8 mouse cellular contexts compared by ENCODE assay signal in genomic region chr2:30286192-30287026, GRCm38 (mm10). TPM values are rescaled to one million over a fixed set of nuclear protein-coding genes. Genes with fewer than 3 reads are reported as not detected.
DNase-seq lines count a peak whose midpoint lies in the region; ATAC-seq and TF ChIP-seq lines count a peak whose summit lies in the region.

Dolk (minus strand) TSS chr2:30286334.
Nup188 (plus strand) TSS chr2:30286397.

- intact Hi-C loops in heart, postnatal 25 days (cut with DNase I), result no loop called here

- H3K9ac ChIP-seq in forebrain, embryonic 15.5 days (replicated peaks), result peak within 1 kb of the TSS; percentile 95

- no peaks in the 10 kb centered on the region for H3K27me3 ChIP-seq in forebrain, embryonic 15.5 days

- TF ChIP-seq CTCF in lung, adult 2 months (IDR thresholded peaks at IDR 0.05; ENCODE audit: insufficient read depth, low read length), result no peak

- peak within 1 kb of the TSS; percentile 95 for H3K4me3 ChIP-seq in forebrain, embryonic 15.5 days
- peak within 1 kb of the TSS; percentile 75 for H3K4me3 ChIP-seq in lung, adult 2 months (replicated peaks; ENCODE audit: extremely low read depth, low read depth, low read length)

- ATAC-seq in forebrain, embryonic 15.5 days (replicated peaks), result peak; percentile 94
- ATAC-seq in neutrophil, adult 5-6 weeks (ENCODE audit: extremely low read depth, insufficient number of reproducible peaks, low FRiP score, poor library complexity, severe bottlenecking), result peak; percentile 83

- peak within 1 kb of the TSS; percentile 59 for H3K27ac ChIP-seq in forebrain, embryonic 15.5 days (replicated peaks)

- H3K4me2 ChIP-seq in forebrain, embryonic 15.5 days (replicated peaks), result peak within 1 kb of the TSS; percentile 74

- H3K4me1 ChIP-seq in forebrain, embryonic 15.5 days, result peaks cover 24% of the 10 kb centered on the region
- H3K4me1 ChIP-seq in lung, adult 2 months (ENCODE audit: control insufficient read depth, insufficient read depth, low read length), result peaks cover 11% of the 10 kb centered on the region

- peaks cover 11% of the 10 kb centered on the region for H3K36me3 ChIP-seq in forebrain, embryonic 15.5 days

- peak; percentile 95 for TF ChIP-seq POLR2A in lung, adult 2 months (IDR thresholded peaks at IDR 0.05; ENCODE audit: borderline replicate concordance, extremely low read depth, low read depth, low read length)

- no peaks in the 10 kb centered on the region for H3K9me3 ChIP-seq in forebrain, embryonic 15.5 days

- WGBS in forebrain, embryonic 15.5 days, result under 1% methylated on average over 68 of the region's 68 CpGs
- WGBS in lung, adult 2 months, result under 1% methylated on average over 68 of the region's 68 CpGs

- DNase-seq in ES-CJ7 (ENCODE audit: low read depth, low spot score), result peak; percentile 95
- DNase-seq in cerebellum, adult 11 months, result peak; percentile 95
- DNase-seq in heart, postnatal 25 days (ENCODE audit: low spot score), result peak; percentile 91
- DNase-seq in layer of hippocampus, adult 18-20 months (ENCODE audit: low spot score in 2 of 2), result peak; percentile 93 to 96
- DNase-seq in lung, adult 2 months, result peak; percentile 97
- DNase-seq in thymus, adult 18-20 months, result peak; percentile 89 to 92

RNA-seq across cellular contexts. Expression of gene Dolk, which starts in this region (rescaled TPM):
- polyA plus RNA-seq in forebrain, embryonic 15.5 days (2015; fragmentation: Nextera tagmentation; extraction: Ambion mirVana), result 31.4 and 34.1 TPM in 2 replicates
- total RNA-seq in heart, postnatal 25 days (2021), result 10 to 100 TPM; 23.6 to 26.3 TPM
- 10 to 100 TPM; 19.8 to 22.3 TPM for total RNA-seq in layer of hippocampus, adult 18-20 months (2021)
- 21.1 and 22.2 TPM in 2 replicates for polyA plus RNA-seq in lung, adult 2 months (2012; rRNA removed)
- total RNA-seq in neutrophil, adult 5-6 weeks (2017), result 9.0 and 10.3 TPM in 2 replicates

RNA-seq across cellular contexts. Expression of gene Nup188, which starts in this region (rescaled TPM):
- polyA plus RNA-seq in forebrain, embryonic 15.5 days (2015; fragmentation: Nextera tagmentation; extraction: Ambion mirVana), result 22.0 and 23.5 TPM in 2 replicates
- 10 to 100 TPM; 19.6 to 20.0 TPM for total RNA-seq in heart, postnatal 25 days (2021)
- total RNA-seq in layer of hippocampus, adult 18-20 months (2021), result 10 to 100 TPM; 19.5 to 21.9 TPM
- polyA plus RNA-seq in lung, adult 2 months (2012; rRNA removed), result 27.3 and 28.1 TPM in 2 replicates
- total RNA-seq in neutrophil, adult 5-6 weeks (2017), result 14.6 and 14.8 TPM in 2 replicates

Comparison
In these comparisons a context has a peak if more than half of its experiments do, and no peak if none do; other contexts are left out.
1. Peak in every context shown above with its lines: DNase-seq, ATAC-seq, H3K4me3 ChIP-seq and H3K27ac ChIP-seq.